30 mouse cellular contexts compared by ENCODE assay signal in genomic region chr17:25101338-25101737, GRCm38 (mm10). TPM values are rescaled to one million over a fixed set of nuclear protein-coding genes. Genes with fewer than 3 reads are reported as not detected.
DNase-seq lines count a peak whose midpoint lies in the region; ATAC-seq and TF ChIP-seq lines count a peak whose summit lies in the region.
"Had no signal": no experiment of that assay in that cellular context is flagged by ENCODE, and none has a peak within 500 bp of the region (broad histone marks: within the 10 kb centered on the region; RNA-seq: fewer than 3 reads in every experiment).

No protein-coding gene starts in this region.

- peak overlapping the region; percentile 22; the same call in 1 of the 2 replicates for H3K27ac ChIP-seq in liver, embryonic 12.5 days
- H3K27ac ChIP-seq in liver, postnatal 0 days (ENCODE audit: low read depth): no peak overlapping the region
- H3K27ac ChIP-seq in midbrain, embryonic 11.5 days (ENCODE audit: low read depth, low read length): no peak overlapping the region
- no peak overlapping the region for H3K27ac ChIP-seq in midbrain, embryonic 14.5 days (replicated peaks; ENCODE audit: low read depth, low read length)
- H3K27ac ChIP-seq in intestine, postnatal 0 days (ENCODE audit: low read depth, low read length): no peak overlapping the region
- H3K27ac ChIP-seq: embryonic facial prominence, embryonic 10.5 days; embryonic facial prominence, embryonic 13.5 days; forebrain, embryonic 10.5 days; forebrain, embryonic 13.5 days; heart, adult 2 months; heart, embryonic 10.5 days; heart, embryonic 13.5 days; hindbrain, embryonic 14.5 days; hindbrain, postnatal 0 days had no signal

- H3K4me3 ChIP-seq in liver, embryonic 12.5 days: no peak overlapping the region
- H3K4me3 ChIP-seq in liver, postnatal 0 days (ENCODE audit: low read depth, low read length): no peak overlapping the region
- H3K4me3 ChIP-seq in midbrain, embryonic 11.5 days (ENCODE audit: low read depth, low read length): no peak overlapping the region
- H3K4me3 ChIP-seq in midbrain, embryonic 14.5 days (replicated peaks; ENCODE audit: low read depth, low read length): no peak overlapping the region
- H3K4me3 ChIP-seq in intestine, postnatal 0 days (ENCODE audit: low read depth, low read length): no peak overlapping the region
- H3K4me3 ChIP-seq: embryonic facial prominence, embryonic 10.5 days; embryonic facial prominence, embryonic 13.5 days; erythroblast, embryonic 14.5 days; forebrain, embryonic 10.5 days; forebrain, embryonic 13.5 days; heart, adult 2 months; heart, embryonic 10.5 days; heart, embryonic 13.5 days had no signal

- H3K4me1 ChIP-seq in liver, embryonic 12.5 days: peaks cover 6% of the 10 kb centered on the region; the same call in 1 of the 2 replicates
- no peaks in the 10 kb centered on the region for H3K4me1 ChIP-seq in liver, postnatal 0 days (ENCODE audit: insufficient read depth)
- no peaks in the 10 kb centered on the region for H3K4me1 ChIP-seq in midbrain, embryonic 11.5 days (ENCODE audit: control insufficient read depth, insufficient read depth, low read length)
- H3K4me1 ChIP-seq in midbrain, embryonic 14.5 days (ENCODE audit: control insufficient read depth, insufficient read depth, low read length): no peaks in the 10 kb centered on the region
- no peaks in the 10 kb centered on the region for H3K4me1 ChIP-seq in intestine, postnatal 0 days (replicated peaks; ENCODE audit: control insufficient read depth, insufficient read depth, low read length)
- H3K4me1 ChIP-seq: embryonic facial prominence, embryonic 10.5 days; embryonic facial prominence, embryonic 13.5 days; forebrain, embryonic 10.5 days; forebrain, embryonic 13.5 days; heart, embryonic 13.5 days had no signal

- peaks cover 99% of the 10 kb centered on the region for H3K36me3 ChIP-seq in liver, embryonic 12.5 days
- peaks cover 52% of the 10 kb centered on the region for H3K36me3 ChIP-seq in liver, postnatal 0 days (replicated peaks; ENCODE audit: insufficient read depth, low read length)
- peaks cover 27% of the 10 kb centered on the region for H3K36me3 ChIP-seq in midbrain, embryonic 11.5 days (ENCODE audit: control insufficient read depth, insufficient read depth, low read length)
- peaks cover 88% of the 10 kb centered on the region for H3K36me3 ChIP-seq in midbrain, embryonic 14.5 days (ENCODE audit: control insufficient read depth, insufficient read depth, low read length)
- peaks cover 81% of the 10 kb centered on the region for H3K36me3 ChIP-seq in intestine, postnatal 0 days (ENCODE audit: control insufficient read depth, insufficient read depth)

- 0 out of 2 replicates have a peak overlapping the region, but pooled peaks have one; percentile 14 for H3K9ac ChIP-seq in liver, embryonic 12.5 days
- no peak overlapping the region for H3K9ac ChIP-seq in liver, postnatal 0 days (replicated peaks)
- H3K9ac ChIP-seq in midbrain, embryonic 11.5 days (ENCODE audit: low read length): no peak overlapping the region
- H3K9ac ChIP-seq in midbrain, embryonic 14.5 days (replicated peaks; ENCODE audit: low read length): no peak overlapping the region
- H3K9ac ChIP-seq in intestine, postnatal 0 days (ENCODE audit: low read depth, low read length): no peak overlapping the region
- H3K9ac ChIP-seq: embryonic facial prominence, embryonic 13.5 days; forebrain, embryonic 13.5 days; forebrain, postnatal 0 days; heart, embryonic 13.5 days; hindbrain, embryonic 14.5 days had no signal

- no peak overlapping the region for H3K4me2 ChIP-seq in liver, embryonic 12.5 days
- no peak overlapping the region for H3K4me2 ChIP-seq in liver, postnatal 0 days (ENCODE audit: low read depth, low read length)
- H3K4me2 ChIP-seq in midbrain, embryonic 11.5 days: no peak overlapping the region
- H3K4me2 ChIP-seq in midbrain, embryonic 14.5 days (ENCODE audit: low read length): no peak overlapping the region
- no peak overlapping the region for H3K4me2 ChIP-seq in intestine, postnatal 0 days (replicated peaks; ENCODE audit: low read depth)
- H3K4me2 ChIP-seq: embryonic facial prominence, embryonic 13.5 days; forebrain, embryonic 13.5 days; heart, embryonic 13.5 days; hindbrain, embryonic 14.5 days had no signal

- no peak for ATAC-seq in liver, embryonic 12.5 days
- ATAC-seq in liver, postnatal 0 days: no peak
- ATAC-seq in midbrain, embryonic 11.5 days (ENCODE audit: low FRiP score): no peak
- ATAC-seq in midbrain, embryonic 14.5 days (ENCODE audit: low FRiP score, low TSS enrichment): no peak
- peak; percentile 64; the same call in 1 of the 2 replicates for ATAC-seq in intestine, postnatal 0 days
- ATAC-seq: CD4-positive, CD25-positive, alpha-beta regulatory T cell, adult 4 months; forebrain, embryonic 13.5 days; forebrain, postnatal 0 days; hindbrain, postnatal 0 days had no signal

- WGBS in liver, embryonic 12.5 days (ENCODE audit: insufficient replicate concordance): 91% methylated on average over 11 of the region's 11 CpGs
- 92% methylated on average over 11 of the region's 11 CpGs for WGBS in liver, postnatal 0 days (ENCODE audit: insufficient replicate concordance)
- 94% methylated on average over 11 of the region's 11 CpGs for WGBS in midbrain, embryonic 11.5 days
- WGBS in midbrain, embryonic 14.5 days: 96% methylated on average over 11 of the region's 11 CpGs
- WGBS in intestine, postnatal 0 days: 69% methylated on average over 11 of the region's 11 CpGs

- DNase-seq in liver, postnatal 0 days: no peak
- DNase-seq in midbrain, embryonic 11.5 days (ENCODE audit: low spot score, missing footprints): peak; percentile 67
- no peak for DNase-seq in midbrain, embryonic 14.5 days
- no peak for DNase-seq in kidney, postnatal 14 days
- DNase-seq: adrenal gland, adult 2 months; adrenal gland, postnatal 14 days; cerebellum, adult 11-12 months; cerebellum, adult 8-10 months; cerebellum, postnatal 10 days; cerebellum, postnatal 36 days; embryo, embryonic 11 days; forebrain, postnatal 0 days; gastrocnemius, postnatal 25 days; heart, adult 2 months; heart, postnatal 14 days; heart, postnatal 4 days had no signal

- no peaks in the 10 kb centered on the region for H3K27me3 ChIP-seq in liver, embryonic 12.5 days (replicated peaks)
- H3K27me3 ChIP-seq in liver, postnatal 0 days (ENCODE audit: insufficient read depth, low read length): no peaks in the 10 kb centered on the region
- no peaks in the 10 kb centered on the region for H3K27me3 ChIP-seq in midbrain, embryonic 11.5 days (ENCODE audit: control insufficient read depth, insufficient read depth, low read length)
- no peaks in the 10 kb centered on the region for H3K27me3 ChIP-seq in midbrain, embryonic 14.5 days (ENCODE audit: control insufficient read depth, insufficient read depth, low read length)
- H3K27me3 ChIP-seq in intestine, postnatal 0 days (replicated peaks; ENCODE audit: control insufficient read depth, insufficient read depth, low read length): no peaks in the 10 kb centered on the region
- H3K27me3 ChIP-seq: embryonic facial prominence, embryonic 13.5 days; forebrain, embryonic 13.5 days; heart, embryonic 13.5 days had no signal

- no peaks in the 10 kb centered on the region for H3K9me3 ChIP-seq in liver, embryonic 12.5 days (replicated peaks)
- H3K9me3 ChIP-seq in liver, postnatal 0 days (ENCODE audit: low read length): no peaks in the 10 kb centered on the region
- no peaks in the 10 kb centered on the region for H3K9me3 ChIP-seq in midbrain, embryonic 11.5 days (ENCODE audit: control insufficient read depth, low read length)
- no peaks in the 10 kb centered on the region for H3K9me3 ChIP-seq in midbrain, embryonic 14.5 days (ENCODE audit: control insufficient read depth, low read length)
- H3K9me3 ChIP-seq in intestine, postnatal 0 days (ENCODE audit: control insufficient read depth): no peaks in the 10 kb centered on the region
- H3K9me3 ChIP-seq: embryonic facial prominence, embryonic 10.5 days; embryonic facial prominence, embryonic 13.5 days; forebrain, embryonic 10.5 days; forebrain, embryonic 13.5 days; heart, embryonic 10.5 days; heart, embryonic 13.5 days had no signal

- no peak for TF ChIP-seq EP300 in liver, postnatal 0 days (IDR thresholded peaks at IDR 0.05; ENCODE audit: low read depth)

- TF ChIP-seq CTCF in liver, postnatal 0 days (IDR thresholded peaks at IDR 0.05; ENCODE audit: low read depth): no peak
- TF ChIP-seq CTCF in intestine, postnatal 0 days (IDR thresholded peaks at IDR 0.05; ENCODE audit: low read depth): no peak

RNA-seq across cellular contexts. Expression of gene Telo2, which starts 14.4 kb away (rescaled TPM):
- polyA plus RNA-seq in liver, embryonic 12.5 days (2016; fragmentation: Nextera tagmentation; extraction: Ambion mirVana): 25.6 and 28.6 TPM in 2 replicates
- 5.3 and 5.7 TPM in 2 replicates for polyA plus RNA-seq in liver, postnatal 0 days (2015; fragmentation: Nextera tagmentation; extraction: Ambion mirVana)
- polyA plus RNA-seq in midbrain, embryonic 11.5 days (2014; fragmentation: Nextera tagmentation; extraction: Ambion mirVana): 22.5 and 23.2 TPM in 2 replicates
- 34.1 and 34.4 TPM in 2 replicates for polyA plus RNA-seq in midbrain, embryonic 14.5 days (2014; fragmentation: Nextera tagmentation; extraction: Ambion mirVana)
- 7.6 and 8.7 TPM in 2 replicates for polyA plus RNA-seq in intestine, postnatal 0 days (2015; fragmentation: Nextera tagmentation; extraction: Ambion mirVana)

RNA-seq across cellular contexts. Expression of gene Tmem204, which starts 17.9 kb away (rescaled TPM):
- 6.1 and 7.2 TPM in 2 replicates for polyA plus RNA-seq in liver, embryonic 12.5 days (2016; fragmentation: Nextera tagmentation; extraction: Ambion mirVana)
- 8.3 and 9.4 TPM in 2 replicates for polyA plus RNA-seq in liver, postnatal 0 days (2015; fragmentation: Nextera tagmentation; extraction: Ambion mirVana)
- 9.5 and 10.4 TPM in 2 replicates for polyA plus RNA-seq in midbrain, embryonic 11.5 days (2014; fragmentation: Nextera tagmentation; extraction: Ambion mirVana)
- 6.5 and 10.8 TPM in 2 replicates for polyA plus RNA-seq in midbrain, embryonic 14.5 days (2014; fragmentation: Nextera tagmentation; extraction: Ambion mirVana)
- polyA plus RNA-seq in intestine, postnatal 0 days (2015; fragmentation: Nextera tagmentation; extraction: Ambion mirVana): 14.5 and 15.8 TPM in 2 replicates
- polyA plus RNA-seq: erythroblast, embryonic 14.5 days had no signal

RNA-seq across cellular contexts. Expression of gene Ptx4, which starts 19.2 kb away (rescaled TPM):
- polyA plus RNA-seq in liver, embryonic 12.5 days (2016; fragmentation: Nextera tagmentation; extraction: Ambion mirVana): not detected in 2 replicates
- not detected in 2 replicates for polyA plus RNA-seq in liver, postnatal 0 days (2015; fragmentation: Nextera tagmentation; extraction: Ambion mirVana)
- not detected in 2 replicates for polyA plus RNA-seq in midbrain, embryonic 11.5 days (2014; fragmentation: Nextera tagmentation; extraction: Ambion mirVana)
- polyA plus RNA-seq in midbrain, embryonic 14.5 days (2014; fragmentation: Nextera tagmentation; extraction: Ambion mirVana): not detected in 2 replicates
- polyA plus RNA-seq in intestine, postnatal 0 days (2015; fragmentation: Nextera tagmentation; extraction: Ambion mirVana): 0.25 and 0.27 TPM in 2 replicates
- polyA plus RNA-seq: adrenal gland, adult 2 months; C2C12; CD4-positive, CD25-positive, alpha-beta regulatory T cell, adult 4 months; erythroblast, embryonic 14.5 days; forebrain, embryonic 13.5 days; hindbrain, embryonic 11.5 days; hindbrain, embryonic 14.5 days had no signal

RNA-seq across cellular contexts. Expression of gene Clcn7, which starts 31.9 kb away (rescaled TPM):
- polyA plus RNA-seq in liver, embryonic 12.5 days (2016; fragmentation: Nextera tagmentation; extraction: Ambion mirVana): 13.7 and 14.8 TPM in 2 replicates
- 7.3 and 8.6 TPM in 2 replicates for polyA plus RNA-seq in liver, postnatal 0 days (2015; fragmentation: Nextera tagmentation; extraction: Ambion mirVana)
- polyA plus RNA-seq in midbrain, embryonic 11.5 days (2014; fragmentation: Nextera tagmentation; extraction: Ambion mirVana): 16.7 and 20.4 TPM in 2 replicates
- 26.3 and 29.9 TPM in 2 replicates for polyA plus RNA-seq in midbrain, embryonic 14.5 days (2014; fragmentation: Nextera tagmentation; extraction: Ambion mirVana)
- 18.5 and 21.7 TPM in 2 replicates for polyA plus RNA-seq in intestine, postnatal 0 days (2015; fragmentation: Nextera tagmentation; extraction: Ambion mirVana)
